Mouse (Mus musculus) kidney, embryonic 16.5 days (tissue): ENCODE measurements around the gene Eef1g. TPM values are rescaled to one million over a fixed set of nuclear protein-coding genes. Genes with fewer than 3 reads are reported as not detected.

Experiments
- ATAC-seq: fragments of 200-750 bp; cut with Nextera tagmentation; 2 replicates; pipeline ENCODE4 v1.8.0; 2017; ENCODE audit warnings: moderate TSS enrichment; ENCODE audit not compliant: low FRiP score, low TSS enrichment
- H3K27ac ChIP-seq: fragments of 300-500 bp; sonication (generic); 2 replicates; pipeline ENCODE4 v1.5.1; 2014; ENCODE audit warnings: low read length
- H3K27me3 ChIP-seq: fragments of 300-500 bp; sonication (generic); 2 replicates; pipeline ENCODE4 v1.6.1; 2014; ENCODE audit warnings: low read length, control low read depth, mixed read lengths; ENCODE audit not compliant: insufficient read depth
- H3K36me3 ChIP-seq: fragments of 300-500 bp; sonication (generic); 2 replicates; pipeline ENCODE4 v1.6.1; 2014; ENCODE audit warnings: low read length, control low read depth, mixed read lengths; ENCODE audit not compliant: insufficient read depth
- H3K4me1 ChIP-seq: fragments of 300-500 bp; sonication (generic); 2 replicates; pipeline ENCODE4 v1.6.1; 2014; ENCODE audit warnings: low read length, control low read depth, mixed read lengths; ENCODE audit not compliant: insufficient read depth
- H3K4me2 ChIP-seq: fragments of 300-500 bp; sonication (generic); replicated peaks from 2 replicates; pipeline ENCODE4 v1.6.1; 2014; ENCODE audit warnings: low read depth, low read length
- H3K4me3 ChIP-seq: fragments of 300-500 bp; sonication (generic); 2 replicates; pipeline ENCODE4 v1.5.1; 2014; ENCODE audit warnings: mild to moderate bottlenecking, low read length
- H3K9ac ChIP-seq: fragments of 300-500 bp; sonication (generic); replicated peaks from 2 replicates; pipeline ENCODE4 v1.6.1; 2014; ENCODE audit warnings: low read length
- H3K9me3 ChIP-seq: fragments of 300-500 bp; sonication (generic); 2 replicates; pipeline ENCODE4 v1.6.1; 2016; ENCODE audit warnings: low read length, control low read depth
- WGBS: fragments of 180-500 bp; shearing (Covaris S2); extraction: QIAGEN DNeasy Blood & Tissue Kit; methylation state at CpG from one replicate; pipeline ENCODE4 v1.1.7; 2014; 5-methylcytosine and 5-hydroxymethylcytosine counted together
- polyA plus RNA-seq: library from polyadenylated mRNA; unstranded; fragments of >200 nt; fragmentation: Nextera tagmentation; extraction: Ambion mirVana; gene quantifications from 2 replicates; pipeline ENCODE4 v1.2.1, GENCODE M21; 2015

Gene Eef1g
- polyA plus RNA-seq, 1 experiment from 2014 or later = 455 TPM

- Histone ChIP-seq H3K4me1 (peaks cover 18% of the 10 kb centered on the region), H3K4me3 (peak within 1 kb of the TSS; percentile 90), H3K27ac (peak within 1 kb of the TSS; percentile 91), H3K9ac (peak within 1 kb of the TSS; percentile 91), H3K4me2 (peak within 1 kb of the TSS; percentile 76), H3K9me3 (no peaks in the 10 kb centered on the region), H3K36me3 (peaks cover 29% of the 10 kb centered on the region; the same call in 1 of the 2 replicates), H3K27me3 (no peaks in the 10 kb centered on the region)
- WGBS = 1% methylated on average over 71 of the region's 74 CpGs
- ATAC-seq = peak; percentile 89
These were observed 37.4 kb upstream of the Eef1g start, which contains the start of the genes Rom1 and Eml3 for GRCm38 (mm10) chr19:8929224-8930088. Rom1 (minus strand) TSS chr19:8929356. Eml3 (plus strand) TSS chr19:8929552.

- peaks cover 18% of the 10 kb centered on the region for H3K4me1 ChIP-seq
- no peaks in the 10 kb centered on the region for H3K9me3 ChIP-seq
- WGBS = 5% methylated on average over 11 of the region's 11 CpGs
- ATAC-seq = no peak
- peaks cover 34% of the 10 kb centered on the region; the same call in 1 of the 2 replicates for H3K36me3 ChIP-seq
- H3K27me3 ChIP-seq = no peaks in the 10 kb centered on the region
- peak overlapping the region; percentile 76 for H3K4me2 ChIP-seq
- H3K27ac ChIP-seq = peak overlapping the region; percentile 91
- H3K9ac ChIP-seq = peak overlapping the region; percentile 91
- H3K4me3 ChIP-seq = peak overlapping the region; percentile 90
These were observed 36.7 kb upstream of the Eef1g start for GRCm38 (mm10) chr19:8930117-8930516.

GRCm38 (mm10) chr19:8930771-8931170 is 36.1 kb upstream of the Eef1g start:
- 74% methylated on average over 7 of the region's 7 CpGs for whole genome bisulfite sequencing
- Histone ChIP-seq H3K27ac (no peak overlapping the region), H3K27me3 (no peaks in the 10 kb centered on the region), H3K9ac (peak overlapping the region; percentile 91), H3K4me2 (peak overlapping the region; percentile 76), H3K4me3 (peak overlapping the region; percentile 90), H3K9me3 (no peaks in the 10 kb centered on the region), H3K36me3 (peaks cover 32% of the 10 kb centered on the region), H3K4me1 (peaks cover 18% of the 10 kb centered on the region)
- no peak for ATAC-seq

- Histone ChIP-seq H3K9me3 (no peaks in the 10 kb centered on the region), H3K4me3 (no peak overlapping the region), H3K36me3 (peaks cover 43% of the 10 kb centered on the region), H3K27me3 (no peaks in the 10 kb centered on the region), H3K4me2 (no peak overlapping the region), H3K27ac (no peak overlapping the region), H3K4me1 (peaks cover 10% of the 10 kb centered on the region), H3K9ac (no peak overlapping the region)
- 86% methylated on average over 2 of the region's 2 CpGs for WGBS
- ATAC-seq = no peak
These were observed 30.1 kb upstream of the Eef1g start for GRCm38 (mm10) chr19:8936736-8937135.

GRCm38 (mm10) chr19:8940526-8941133 is 26.2 kb upstream of the Eef1g start:
- WGBS = 75% methylated on average over 15 of the region's 15 CpGs
- no peaks in the 10 kb centered on the region for H3K9me3 ChIP-seq
- peak overlapping the region; percentile 69 for H3K4me2 ChIP-seq
- no peak overlapping the region for H3K27ac ChIP-seq
- peaks cover 34% of the 10 kb centered on the region for H3K4me1 ChIP-seq
- no peak for ATAC-seq
- H3K27me3 ChIP-seq = no peaks in the 10 kb centered on the region
- peak overlapping the region; percentile 98 for H3K4me3 ChIP-seq
- H3K36me3 ChIP-seq = peaks cover 36% of the 10 kb centered on the region
- H3K9ac ChIP-seq = no peak overlapping the region

GRCm38 (mm10) chr19:8941136-8941514 is 25.7 kb upstream of the Eef1g start:
- H3K4me1 ChIP-seq = peaks cover 34% of the 10 kb centered on the region
- peak overlapping the region; percentile 81 for H3K27ac ChIP-seq
- H3K9ac ChIP-seq = peak overlapping the region; percentile 99
- WGBS = 25% methylated on average over 10 of the region's 10 CpGs
- H3K9me3 ChIP-seq = no peaks in the 10 kb centered on the region
- no peaks in the 10 kb centered on the region for H3K27me3 ChIP-seq
- peak overlapping the region; percentile 98 for H3K4me3 ChIP-seq
- H3K4me2 ChIP-seq = peak overlapping the region; percentile 69
- peaks cover 39% of the 10 kb centered on the region for H3K36me3 ChIP-seq
- ATAC-seq = peak; percentile 28; the same call in 1 of the 2 replicates

GRCm38 (mm10) chr19:8941515-8942217 is 25.2 kb upstream of the Eef1g start, which contains the start of gene Mta2:
Mta2 (plus strand) TSS chr19:8941875.
- WGBS = under 1% methylated on average over 64 of the region's 64 CpGs
- peak; percentile 97 for ATAC-seq

GRCm38 (mm10) chr19:8942276-8942964 is 24.4 kb upstream of the Eef1g start:
- ATAC-seq = peak; percentile 50
- H3K4me1 ChIP-seq = peaks cover 34% of the 10 kb centered on the region
- peak overlapping the region; percentile 98 for H3K4me3 ChIP-seq
- no peaks in the 10 kb centered on the region for H3K27me3 ChIP-seq
- H3K4me2 ChIP-seq = peak overlapping the region; percentile 69
- H3K27ac ChIP-seq = peak overlapping the region; percentile 100
- peak overlapping the region; percentile 99 for H3K9ac ChIP-seq
- H3K9me3 ChIP-seq = no peaks in the 10 kb centered on the region
- WGBS = 0% methylated on average over 45 of the region's 46 CpGs
- H3K36me3 ChIP-seq = peaks cover 41% of the 10 kb centered on the region

More at GRCm38 (mm10) chr19:8941515-8942217, 25.2 kb upstream of the Eef1g start, which contains the start of gene Mta2:
- Histone ChIP-seq H3K27ac (peak within 1 kb of the TSS; percentile 100), H3K4me2 (peak within 1 kb of the TSS; percentile 69), H3K36me3 (peaks cover 39% of the 10 kb centered on the region), H3K9me3 (no peaks in the 10 kb centered on the region), H3K4me1 (peaks cover 34% of the 10 kb centered on the region), H3K27me3 (no peaks in the 10 kb centered on the region), H3K9ac (peak within 1 kb of the TSS; percentile 99), H3K4me3 (peak within 1 kb of the TSS; percentile 98)

- H3K4me3 ChIP-seq = peak overlapping the region; percentile 98
- no peaks in the 10 kb centered on the region for H3K27me3 ChIP-seq
- no peak for ATAC-seq
- H3K9me3 ChIP-seq = no peaks in the 10 kb centered on the region
- peaks cover 34% of the 10 kb centered on the region for H3K4me1 ChIP-seq
- peak overlapping the region; percentile 100 for H3K27ac ChIP-seq
- 66% methylated on average over 2 of the region's 2 CpGs for WGBS
- peak overlapping the region; percentile 69 for H3K4me2 ChIP-seq
- H3K9ac ChIP-seq = peak overlapping the region; percentile 99
- H3K36me3 ChIP-seq = peaks cover 43% of the 10 kb centered on the region
These were observed 23.8 kb upstream of the Eef1g start for GRCm38 (mm10) chr19:8943047-8943446.
